31 mouse cellular contexts compared by ENCODE assay signal in the genomic region with DNA sequence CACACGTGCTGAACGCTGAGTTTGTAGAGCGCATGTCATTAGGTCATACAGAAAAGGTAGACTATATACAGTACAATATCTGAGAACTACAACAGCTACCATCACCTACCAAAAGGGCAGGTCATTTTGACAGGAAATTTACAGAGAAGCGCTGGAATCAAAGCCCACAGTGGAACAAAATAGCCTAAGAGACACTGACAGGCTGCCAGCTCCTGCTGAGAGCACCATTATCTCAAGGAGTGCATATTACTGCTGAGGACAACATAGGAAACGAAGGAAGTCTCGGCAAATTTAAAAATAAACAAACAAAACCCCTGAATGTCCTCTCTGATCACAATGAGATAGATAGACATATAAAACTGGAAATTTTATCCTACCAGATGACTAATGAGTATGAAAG. TPM values are rescaled to one million over a fixed set of nuclear protein-coding genes. Genes with fewer than 3 reads are reported as not detected.
"Had no signal": no experiment of that assay in that cellular context is flagged by ENCODE, and none has a peak within 500 bp of the region (broad histone marks: within the 10 kb centered on the region; RNA-seq: fewer than 3 reads in every experiment).

No protein-coding gene starts in this region.

- H3K9ac ChIP-seq: heart, embryonic 13.5 days; heart, embryonic 15.5 days; hindbrain, embryonic 12.5 days; hindbrain, embryonic 14.5 days; intestine, embryonic 15.5 days; limb, embryonic 12.5 days had no signal

- DNase-seq: gastrocnemius, postnatal 14 days; gastrocnemius, postnatal 36 days; heart, adult 18-20 months; heart, postnatal 14 days; heart, postnatal 4 days; kidney, adult 18-20 months; kidney, adult 8-10 months; kidney, postnatal 10 days; kidney, postnatal 25 days; kidney, postnatal 4 days; liver had no signal

- H3K4me1 ChIP-seq: heart, embryonic 10.5 days; hindbrain, embryonic 12.5 days; limb, embryonic 10.5 days; limb, embryonic 12.5 days had no signal

- H3K4me2 ChIP-seq: heart, embryonic 13.5 days; heart, embryonic 15.5 days; hindbrain, embryonic 12.5 days; hindbrain, embryonic 14.5 days; intestine, embryonic 15.5 days; limb, embryonic 12.5 days; liver, embryonic 11.5 days had no signal

- H3K27me3 ChIP-seq: heart, embryonic 13.5 days; heart, embryonic 15.5 days; hindbrain, embryonic 12.5 days; intestine, embryonic 15.5 days; limb, embryonic 12.5 days had no signal

- ATAC-seq: hindbrain, embryonic 16.5 days; inflammation-experienced regulatory T-cells, adult 6 months; intestine, embryonic 15.5 days; intestine, postnatal 0 days had no signal

- H3K27ac ChIP-seq: heart, embryonic 10.5 days; heart, embryonic 13.5 days; heart, embryonic 15.5 days; hindbrain, embryonic 10.5 days; hindbrain, embryonic 12.5 days; hindbrain, embryonic 14.5 days; intestine, embryonic 15.5 days; layer of hippocampus, adult 2 months; left cerebral cortex, adult 2 months; limb, embryonic 10.5 days; limb, embryonic 12.5 days had no signal

- H3K9me3 ChIP-seq: heart, embryonic 10.5 days; heart, embryonic 13.5 days; heart, embryonic 15.5 days; hindbrain, embryonic 10.5 days; hindbrain, embryonic 12.5 days; intestine, embryonic 15.5 days; limb, embryonic 10.5 days; limb, embryonic 12.5 days had no signal

- H3K4me3 ChIP-seq: heart, embryonic 10.5 days; heart, embryonic 13.5 days; heart, embryonic 15.5 days; hindbrain, embryonic 10.5 days; hindbrain, embryonic 12.5 days; intestine, embryonic 15.5 days; layer of hippocampus, adult 2 months; left cerebral cortex, adult 2 months; limb, embryonic 10.5 days; limb, embryonic 12.5 days had no signal

RNA-seq across cellular contexts. Expression of a gene that starts 20.2 kb away (rescaled TPM):
- total RNA-seq: gastrocnemius, adult 8-10 months; gastrocnemius, postnatal 14 days; gastrocnemius, postnatal 36 days; heart, adult 18-20 months; heart, postnatal 14 days; heart, postnatal 4 days; layer of hippocampus, adult 2 months; layer of hippocampus, postnatal 25 days; left cerebral cortex, adult 2 months; left cerebral cortex, postnatal 14 days; left cerebral cortex, postnatal 36 days had no signal
- polyA plus RNA-seq: heart, embryonic 10.5 days; heart, embryonic 15.5 days; hindbrain, embryonic 12.5 days; hindbrain, embryonic 14.5 days; hindbrain, embryonic 16.5 days; inflammation-experienced regulatory T-cells, adult 6 months; intestine, postnatal 0 days; kidney, embryonic 14.5 days had no signal
